Mouse (Mus musculus) adrenal gland, postnatal 0 days (tissue): ENCODE results near the gene Dcaf17. TPM values are rescaled to one million over a fixed set of nuclear protein-coding genes. Genes with fewer than 3 reads are reported as not detected.

Experiments used
- polyA plus RNA-seq: library from polyadenylated mRNA; unstranded; fragments of >200 nt; fragmentation: Nextera tagmentation; extraction: Ambion mirVana; gene quantifications from 2 replicates; pipeline ENCODE4 v1.2.1, GENCODE M21; 2015

The Dcaf17 gene
- 17.4 and 30.2 TPM in 2 replicates for polyA plus RNA-seq

GRCm38 (mm10) chr2:71055300-71056114, at the start of gene Dcaf17, which contains the start of gene Mettl8:
TSS of gene Dcaf17 (plus strand) at chr2:71055328.
TSS of gene Mettl8 (minus strand) at chr2:71055583.

DNA sequence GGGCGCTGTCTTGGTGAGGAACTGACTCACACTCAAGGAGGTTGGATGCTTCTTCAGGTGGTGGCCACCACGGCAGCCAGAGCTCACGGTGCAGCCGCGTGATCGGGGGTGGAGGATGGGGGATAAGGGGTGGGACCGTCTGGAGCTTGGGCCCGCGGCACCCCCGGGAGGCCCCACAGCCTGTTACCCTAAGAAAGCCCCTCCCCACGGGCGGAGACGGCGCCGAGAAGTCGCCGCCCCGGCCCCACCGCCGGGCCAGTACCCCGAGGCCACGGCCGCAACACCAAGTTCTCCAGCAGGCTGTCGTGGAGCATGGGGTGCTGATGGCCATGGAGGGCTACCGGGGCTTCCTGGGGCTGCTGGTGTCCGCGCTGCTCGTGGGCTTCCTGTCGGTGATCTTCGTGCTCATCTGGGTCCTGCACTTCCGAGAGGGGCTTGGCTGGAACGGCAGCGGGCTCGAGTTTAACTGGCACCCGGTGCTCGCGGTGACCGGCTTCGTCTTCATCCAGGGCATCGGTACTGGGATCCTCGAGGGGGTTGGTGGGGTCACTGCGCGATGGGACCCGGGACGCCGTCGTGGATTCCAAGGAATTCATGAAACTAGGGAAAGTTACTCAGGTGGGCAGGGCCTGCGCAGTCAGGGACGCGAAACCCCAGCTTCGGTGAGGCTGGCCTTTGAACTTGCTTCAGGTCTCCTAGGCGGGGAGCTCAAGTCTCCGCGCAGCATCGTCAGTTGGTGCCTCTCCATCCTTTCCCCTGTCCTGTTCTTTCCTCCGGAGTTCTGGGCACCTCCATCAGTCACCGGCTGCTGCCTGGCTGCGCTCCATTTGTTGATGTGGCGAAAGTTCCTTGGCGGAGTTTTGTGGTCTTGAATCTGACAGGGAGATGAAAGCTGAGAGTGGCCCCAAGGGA, 62.9 kb downstream of the Dcaf17 start, which contains the start of gene Cybrd1:
Gene Cybrd1, plus strand, starts transcription at position 127 of the 912 bp plus-strand sequence.

Other genes with a start within 250 kb of the Dcaf17 start
- gene Tlk1, start 229.6 kb upstream of the Dcaf17 start, polyA plus RNA-seq: 25.4 and 39.5 TPM in 2 replicates
- gene Mettl8, start 255 bp downstream of the Dcaf17 start, polyA plus RNA-seq: 11.2 and 21.7 TPM in 2 replicates
- gene Cybrd1, start 62.6 kb downstream of the Dcaf17 start, polyA plus RNA-seq: 1.6 and 2.7 TPM in 2 replicates
- gene Dync1i2, start 156.4 kb downstream of the Dcaf17 start, polyA plus RNA-seq: 64.3 and 66.6 TPM in 2 replicates